Mouse (Mus musculus) MEL (cell line): ENCODE measurements around the gene Scnn1a.

ENCODE experiments used
- BHLHE40 ChIP-seq: IDR thresholded peaks from 2 replicates; pipeline ENCODE4 v1.6.1; 2012; ENCODE audit warnings: low read depth, mild to moderate bottlenecking, inconsistent platforms, low read length, improper control_type of control experiment, borderline replicate concordance
- CHD2 ChIP-seq: IDR thresholded peaks from 2 replicates; pipeline ENCODE4 v1.6.1; 2011; ENCODE audit warnings: low read length, improper control_type of control experiment
- CTCF ChIP-seq, 3 experiments: IDR thresholded peaks in 2 of 3; conservative IDR thresholded peaks in 1 of 3; 2 replicates each; pipeline ENCODE4 v1.5.1; 2011 to 2012; ENCODE audit warnings: low read length in 3 of 3, low read depth in 2 of 3, mild to moderate bottlenecking in 2 of 3, improper control_type of control experiment in 1 of 3, inconsistent platforms in 1 of 3, mixed read lengths in 1 of 3, moderate library complexity in 1 of 3; ENCODE audit not compliant: control insufficient read depth in 1 of 3, insufficient read depth in 1 of 3, poor library complexity in 1 of 3, severe bottlenecking in 1 of 3
- E2F4 ChIP-seq: IDR thresholded peaks from 2 replicates; pipeline ENCODE4 v1.6.1; 2011; ENCODE audit warnings: low read depth, low read length, improper control_type of control experiment, borderline replicate concordance
- EP300 ChIP-seq, 2 experiments: IDR thresholded peaks; 2 replicates each; pipeline ENCODE4 v1.6.1; 2011; ENCODE audit warnings: improper control_type of control experiment in 2 of 2, low read length in 2 of 2, low read depth in 1 of 2, mild to moderate bottlenecking in 1 of 2
- ETS1 ChIP-seq: IDR thresholded peaks from 2 replicates; pipeline ENCODE4 v1.6.1; 2012; ENCODE audit warnings: low read depth, mild to moderate bottlenecking, inconsistent platforms, low read length, improper control_type of control experiment, moderate library complexity
- KAT2A ChIP-seq: conservative IDR thresholded peaks from 2 replicates; pipeline ENCODE4 v1.6.1; 2012; ENCODE audit warnings: low read depth, low read length, improper control_type of control experiment, inconsistent platforms
- MAFK ChIP-seq: IDR thresholded peaks from 2 replicates; pipeline ENCODE4 v1.6.1; 2011; ENCODE audit warnings: low read depth, mild to moderate bottlenecking, low read length, improper control_type of control experiment, borderline replicate concordance
- POLR2A ChIP-seq, 2 experiments: IDR thresholded peaks; 2 replicates each; pipeline ENCODE4 v1.6.1; 2011 to 2012; ENCODE audit warnings: low read length in 2 of 2, mild to moderate bottlenecking in 2 of 2, control low read depth in 1 of 2, improper control_type of control experiment in 1 of 2, low read depth in 1 of 2, moderate library complexity in 1 of 2; ENCODE audit not compliant: control insufficient read depth in 1 of 2, insufficient read depth in 1 of 2, poor library complexity in 1 of 2
- POLR2AphosphoS2 ChIP-seq: IDR thresholded peaks from 2 replicates; pipeline ENCODE4 v1.6.1; 2011; ENCODE audit warnings: low read length, improper control_type of control experiment
- RAD21 ChIP-seq: IDR thresholded peaks from 2 replicates; pipeline ENCODE4 v1.6.1; 2011; ENCODE audit warnings: mild to moderate bottlenecking, low read depth, low read length, improper control_type of control experiment
- SMC3 ChIP-seq: IDR thresholded peaks from 2 replicates; pipeline ENCODE4 v1.6.1; 2011; ENCODE audit warnings: low read depth, low read length, improper control_type of control experiment
- TCF12 ChIP-seq: IDR thresholded peaks from 2 replicates; pipeline ENCODE4 v1.6.1; 2014; ENCODE audit warnings: low read depth, mild to moderate bottlenecking, inconsistent platforms, low read length, improper control_type of control experiment, moderate library complexity
- ZMIZ1 ChIP-seq: IDR thresholded peaks from 2 replicates; pipeline ENCODE4 v1.6.1; 2012; ENCODE audit warnings: low read depth, mild to moderate bottlenecking, inconsistent platforms, low read length, improper control_type of control experiment, moderate library complexity

DNA sequence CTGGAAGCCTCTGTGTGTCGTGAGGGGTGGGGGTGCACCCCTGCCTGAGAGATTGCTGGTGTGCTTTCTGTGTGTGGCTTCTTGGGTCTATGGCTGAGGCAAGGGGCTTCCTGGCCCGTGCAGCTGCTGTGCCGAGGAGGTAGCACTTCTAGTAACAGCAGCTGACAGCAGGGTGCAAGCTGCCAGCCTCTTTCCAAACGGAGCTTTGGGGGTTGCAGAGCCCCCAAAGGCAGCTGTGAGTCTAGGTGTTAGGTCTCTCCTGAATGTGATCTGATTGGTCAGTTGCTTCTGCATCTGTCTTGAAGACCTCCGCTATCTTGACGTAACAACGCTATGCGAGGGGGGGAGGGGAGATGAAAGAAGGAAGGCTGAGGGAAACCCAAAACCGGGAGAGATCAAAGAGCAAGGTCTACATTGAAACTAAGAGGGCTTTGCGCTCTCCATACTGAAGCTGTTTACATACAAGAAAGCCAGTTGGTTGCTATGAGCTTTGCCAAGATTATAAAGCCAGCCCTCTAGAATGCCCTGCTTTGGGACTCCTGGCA is 34.8 kb downstream of the Scnn1a start:
- no peak for TF ChIP-seq CTCF (IDR thresholded peaks at IDR 0.05 in 2 of 3, conservative IDR thresholded peaks at IDR 0.05 in 1 of 3; ENCODE audit: control insufficient read depth in 1 of 3, insufficient read depth in 1 of 3, low read depth in 2 of 3, low read length in 3 of 3, poor library complexity in 1 of 3, severe bottlenecking in 1 of 3)
- TF ChIP-seq BHLHE40, result no peak
- no peak for TF ChIP-seq EP300 (IDR thresholded peaks at IDR 0.05; ENCODE audit: low read depth in 1 of 2, low read length in 2 of 2)
- TF ChIP-seq POLR2A (IDR thresholded peaks at IDR 0.05; ENCODE audit: control insufficient read depth in 1 of 2, insufficient read depth in 1 of 2, low read depth in 1 of 2, low read length in 2 of 2, poor library complexity in 1 of 2), result no peak
- no peak for TF ChIP-seq E2F4
- no peak for TF ChIP-seq TCF12
- TF ChIP-seq ETS1, result no peak
- TF ChIP-seq RAD21, result no peak
- no peak for TF ChIP-seq CHD2
- no peak for TF ChIP-seq POLR2AphosphoS2
- TF ChIP-seq MAFK, result no peak
- TF ChIP-seq KAT2A, result no peak
- no peak for TF ChIP-seq SMC3
- no peak for TF ChIP-seq ZMIZ1
